Mouse (Mus musculus) embryo, embryonic 11.5 days (tissue): ENCODE measurements around the gene Gm12790.
"Not testable (repeated sequence)": the region's sequence is repeated elsewhere in the genome, so short reads cannot be mapped to it uniquely, and the experiment has no call there.

Experiments used
- DNase-seq: peaks from one replicate; pipeline ENCODE4 v3.0.0-alpha.2; 2012; ENCODE audit warnings: low read depth, low spot score

The Gm12790 gene

GRCm38 (mm10) chr4:101980949-101981348 lies at the start of gene Gm12790:
TSS of gene Gm12790 (minus strand) at chr4:101981049.
- DNase-seq: not testable (repeated sequence)

DNA sequence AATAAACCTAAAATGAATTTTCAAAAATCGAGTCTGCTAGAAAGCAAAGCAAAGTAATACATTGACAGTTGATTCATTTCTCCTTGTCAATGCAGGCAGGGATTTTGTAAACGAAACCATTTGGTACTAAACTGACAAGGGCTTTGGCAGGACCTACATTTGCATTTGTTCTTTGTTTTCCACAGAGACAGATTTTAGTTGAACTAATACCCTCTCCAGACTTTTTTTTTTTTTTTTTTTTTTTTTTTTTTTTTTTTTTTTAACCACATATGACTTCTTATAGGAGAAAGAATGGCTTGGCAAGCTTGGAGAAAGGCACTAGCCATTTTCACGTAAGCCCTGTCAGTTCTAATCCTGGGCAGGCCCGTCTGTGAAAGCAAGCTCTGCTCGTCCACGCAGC lies 45.8 kb upstream of the Gm12790 start:
- no peak for DNase-seq

- DNase-seq: peak; percentile 77
Measured at GRCm38 (mm10) chr4:101998267-101998922, 17.5 kb upstream of the Gm12790 start.

- no peak for DNase-seq
Measured at GRCm38 (mm10) chr4:101997426-101997825, 16.6 kb upstream of the Gm12790 start.

- DNase-seq: not testable (repeated sequence)
Measured at GRCm38 (mm10) chr4:101986326-101986725, 5.5 kb upstream of the Gm12790 start, which contains the start of gene Gm12789. TSS of gene Gm12789 (plus strand) at chr4:101986626.

DNA sequence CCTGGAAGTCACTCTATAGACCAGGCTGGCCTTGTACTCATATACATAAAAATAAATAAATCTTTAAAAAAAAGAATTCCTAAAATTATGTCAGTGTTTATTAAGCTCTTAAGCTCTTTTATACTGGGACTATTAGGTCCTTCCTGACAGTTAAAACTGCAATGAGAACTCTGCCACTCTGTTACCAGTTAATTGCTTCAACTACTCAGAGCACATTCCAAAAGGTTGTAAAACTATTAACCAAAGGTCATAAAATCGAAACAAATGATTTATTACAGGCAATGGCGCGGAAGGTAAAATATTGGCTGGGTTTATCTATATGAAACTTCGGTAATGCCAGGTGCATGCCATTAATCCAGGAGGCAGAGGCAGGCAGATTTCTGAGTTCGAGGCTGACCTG lies 4.8 kb upstream of the Gm12790 start:
- no peak for DNase-seq

DNA sequence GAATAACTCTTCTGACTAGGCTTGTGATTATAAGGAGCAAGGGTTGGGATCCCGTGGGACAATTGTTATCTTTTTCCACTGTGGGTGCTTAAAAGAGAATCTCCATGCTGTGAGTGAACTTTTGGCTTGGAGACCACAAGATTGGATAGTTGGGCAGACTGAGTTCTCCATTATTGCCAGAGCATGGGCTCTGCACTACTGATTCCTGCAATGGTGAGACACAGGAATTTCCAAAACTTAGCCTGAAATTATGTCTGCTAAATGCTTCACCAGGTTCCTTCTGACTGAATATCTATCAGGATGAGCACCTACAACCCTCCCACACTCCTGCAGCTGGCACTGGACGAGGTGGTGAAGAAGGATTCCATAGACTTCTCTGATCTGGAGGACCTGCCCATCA lies 40.7 kb downstream of the Gm12790 start, which contains the start of gene Gm12794:
Gm12794 (plus strand) TSS at position 301 of the 400 bp plus-strand sequence.
- DNase-seq: not testable (repeated sequence)
